Mouse (Mus musculus): ENCODE results near the gene Edil3. TPM values are rescaled to one million over a fixed set of nuclear protein-coding genes. Genes with fewer than 3 reads are reported as not detected.

The Edil3 gene
- polyA plus RNA-seq, 1 experiment, result 0.27 TPM

DNA sequence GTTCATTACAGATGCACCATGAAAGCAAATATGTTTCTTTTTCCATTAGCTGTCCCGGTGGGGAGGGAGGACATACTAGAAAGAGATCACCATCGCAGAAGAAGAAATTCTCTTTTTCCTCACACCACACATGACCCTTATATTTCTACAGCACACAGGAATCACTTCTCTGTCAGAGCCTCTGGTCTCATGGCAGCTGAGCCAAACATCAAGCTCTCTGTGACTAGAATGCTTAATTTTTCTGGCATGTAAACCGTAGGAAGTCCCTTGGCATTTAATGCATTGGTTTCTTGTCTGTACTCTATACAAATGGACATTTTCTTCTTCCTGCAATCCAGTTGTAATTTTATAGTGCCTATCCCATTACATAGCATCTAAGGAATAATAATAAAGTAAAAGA lies 330.6 kb downstream of the Edil3 start:
- H3K27me3 ChIP-seq (replicated peaks; ENCODE audit: control insufficient read depth, insufficient read depth, low read length), result no peaks in the 10 kb centered on the region
- TF ChIP-seq CTCF (conservative IDR thresholded peaks at IDR 0.05; ENCODE audit: insufficient read depth, insufficient read length, low read depth, low read length), result no peak
- no peak for TF ChIP-seq POLR2A (IDR thresholded peaks at IDR 0.05; ENCODE audit: low read depth, low read length)
- H3K4me1 ChIP-seq (ENCODE audit: control insufficient read depth, insufficient read depth, low read length), result no peaks in the 10 kb centered on the region
- H3K27ac ChIP-seq (ENCODE audit: insufficient read depth, low read depth, low read length), result no peak overlapping the region
- no peak for DNase-seq
- H3K36me3 ChIP-seq (ENCODE audit: control insufficient read depth, insufficient read depth, low read length), result no peaks in the 10 kb centered on the region
- no peak overlapping the region for H3K4me3 ChIP-seq (ENCODE audit: insufficient read depth, low read depth, low read length)
- 79% methylated on average over 3 of the region's 3 CpGs for WGBS

DNA sequence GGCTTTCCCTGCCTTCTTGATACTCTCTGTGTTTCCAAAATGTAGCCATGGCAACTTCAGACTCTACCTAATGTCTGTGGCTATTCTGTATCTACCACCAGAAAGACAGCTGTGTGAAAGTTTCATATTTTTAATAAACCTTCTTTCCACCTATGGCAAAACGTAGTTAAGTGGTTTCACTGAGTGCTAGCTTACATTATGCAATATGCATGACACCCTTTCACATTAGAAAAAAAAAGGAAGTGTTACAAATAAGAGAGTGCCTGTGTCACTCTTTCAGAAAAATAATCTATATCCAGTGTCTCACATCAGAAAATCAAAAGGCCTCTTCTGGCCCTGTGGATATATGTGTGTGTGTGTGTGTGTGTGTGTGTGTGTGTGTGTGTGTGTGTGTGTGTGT lies 346.7 kb downstream of the Edil3 start:
- TF ChIP-seq POLR2A (IDR thresholded peaks at IDR 0.05; ENCODE audit: low read depth, low read length) (no peak), CTCF (conservative IDR thresholded peaks at IDR 0.05; ENCODE audit: insufficient read depth, insufficient read length, low read depth, low read length) (no peak)
- H3K27ac ChIP-seq (ENCODE audit: insufficient read depth, low read depth, low read length), result no peak overlapping the region
- no peaks in the 10 kb centered on the region for H3K4me1 ChIP-seq (ENCODE audit: control insufficient read depth, insufficient read depth, low read length)
- WGBS, result 78% methylated on average over 1 of the region's 1 CpGs
- H3K4me3 ChIP-seq (ENCODE audit: insufficient read depth, low read depth, low read length), result no peak overlapping the region
- no peak for DNase-seq
- H3K36me3 ChIP-seq (ENCODE audit: control insufficient read depth, insufficient read depth, low read length), result no peaks in the 10 kb centered on the region
- H3K27me3 ChIP-seq (replicated peaks; ENCODE audit: control insufficient read depth, insufficient read depth, low read length), result no peaks in the 10 kb centered on the region

DNA sequence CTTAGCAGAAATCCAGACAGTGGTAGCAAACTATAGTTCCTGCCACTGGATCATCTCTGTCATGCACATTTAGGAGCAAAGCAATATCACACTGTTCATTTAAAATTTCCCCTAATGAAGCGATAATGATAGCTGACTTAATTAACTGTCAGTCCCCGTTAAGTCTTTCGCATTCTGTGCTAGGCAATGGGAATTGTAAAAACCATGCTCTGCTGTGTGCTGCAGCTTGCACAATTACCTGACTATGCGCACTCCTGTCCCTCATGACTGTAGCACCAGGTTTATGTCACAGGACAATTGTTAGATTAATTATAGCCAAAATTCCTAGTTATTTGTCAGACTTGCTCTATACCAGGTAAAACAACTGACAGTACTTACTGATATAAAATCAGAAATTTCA lies 348.8 kb downstream of the Edil3 start:
- Histone ChIP-seq H3K27ac (ENCODE audit: insufficient read depth, low read depth, low read length) (no peak overlapping the region), H3K4me3 (ENCODE audit: insufficient read depth, low read depth, low read length) (no peak overlapping the region), H3K27me3 (replicated peaks; ENCODE audit: control insufficient read depth, insufficient read depth, low read length) (no peaks in the 10 kb centered on the region), H3K36me3 (ENCODE audit: control insufficient read depth, insufficient read depth, low read length) (no peaks in the 10 kb centered on the region), H3K4me1 (ENCODE audit: control insufficient read depth, insufficient read depth, low read length) (no peaks in the 10 kb centered on the region)
- WGBS, result 95% methylated on average over 4 of the region's 4 CpGs
- no peak for DNase-seq
- no peak for TF ChIP-seq CTCF (conservative IDR thresholded peaks at IDR 0.05; ENCODE audit: insufficient read depth, insufficient read length, low read depth, low read length)
- no peak for TF ChIP-seq POLR2A (IDR thresholded peaks at IDR 0.05; ENCODE audit: low read depth, low read length)

DNA sequence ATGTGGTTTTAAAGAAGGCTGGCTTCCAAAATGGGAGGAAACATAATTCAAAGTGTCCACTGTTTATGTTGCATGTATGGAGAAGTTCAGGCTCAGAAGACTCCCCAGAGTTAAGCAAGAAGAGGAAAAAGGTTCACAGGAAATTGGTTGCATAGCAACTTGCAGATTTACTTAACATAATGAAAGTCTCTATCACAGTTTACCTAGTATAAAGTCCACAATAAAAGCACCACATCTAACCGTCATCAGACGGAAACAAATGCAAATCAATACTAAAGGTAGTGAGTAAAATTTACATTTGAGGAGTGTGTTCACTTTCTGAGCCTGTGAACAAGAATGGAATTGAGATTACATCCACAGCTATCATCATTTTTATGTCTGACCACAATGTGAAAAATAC lies 353.9 kb downstream of the Edil3 start:
- no peaks in the 10 kb centered on the region for H3K4me1 ChIP-seq (ENCODE audit: control insufficient read depth, insufficient read depth, low read length)
- WGBS, result 68% methylated on average over 2 of the region's 2 CpGs
- no peak for TF ChIP-seq POLR2A (IDR thresholded peaks at IDR 0.05; ENCODE audit: low read depth, low read length)
- no peaks in the 10 kb centered on the region for H3K36me3 ChIP-seq (ENCODE audit: control insufficient read depth, insufficient read depth, low read length)
- H3K27ac ChIP-seq (ENCODE audit: insufficient read depth, low read depth, low read length), result no peak overlapping the region
- no peak for DNase-seq
- H3K4me3 ChIP-seq (ENCODE audit: insufficient read depth, low read depth, low read length), result no peak overlapping the region
- H3K27me3 ChIP-seq (replicated peaks; ENCODE audit: control insufficient read depth, insufficient read depth, low read length), result no peaks in the 10 kb centered on the region

DNA sequence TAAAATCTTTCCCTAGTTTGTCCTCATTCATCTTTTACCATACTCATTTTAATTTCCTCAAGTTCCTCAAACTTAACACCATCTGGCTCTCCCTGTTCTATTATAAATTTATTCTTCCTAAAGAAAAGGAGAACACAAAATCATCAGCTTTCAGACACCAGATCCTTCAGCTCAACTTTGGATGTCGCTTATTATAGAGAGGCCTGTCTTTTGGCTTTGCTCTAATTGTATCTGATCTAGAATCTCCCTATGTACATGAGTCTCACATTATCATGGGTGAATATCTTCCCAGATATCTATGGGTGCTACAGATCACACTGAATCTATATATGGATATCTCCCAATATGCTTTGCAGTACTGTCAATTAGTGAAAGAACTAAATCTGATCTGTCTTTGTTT lies 367.8 kb downstream of the Edil3 start:
- TF ChIP-seq POLR2A (IDR thresholded peaks at IDR 0.05; ENCODE audit: low read depth, low read length) (no peak), CTCF (conservative IDR thresholded peaks at IDR 0.05; ENCODE audit: insufficient read depth, insufficient read length, low read depth, low read length) (no peak)
- Histone ChIP-seq H3K27ac (ENCODE audit: insufficient read depth, low read depth, low read length) (no peak overlapping the region), H3K27me3 (replicated peaks; ENCODE audit: control insufficient read depth, insufficient read depth, low read length) (no peaks in the 10 kb centered on the region), H3K4me3 (ENCODE audit: insufficient read depth, low read depth, low read length) (no peak overlapping the region), H3K36me3 (ENCODE audit: control insufficient read depth, insufficient read depth, low read length) (no peaks in the 10 kb centered on the region), H3K4me1 (ENCODE audit: control insufficient read depth, insufficient read depth, low read length) (no peaks in the 10 kb centered on the region)
- no peak for DNase-seq
- 96% methylated on average over 1 of the region's 1 CpGs for WGBS

DNA sequence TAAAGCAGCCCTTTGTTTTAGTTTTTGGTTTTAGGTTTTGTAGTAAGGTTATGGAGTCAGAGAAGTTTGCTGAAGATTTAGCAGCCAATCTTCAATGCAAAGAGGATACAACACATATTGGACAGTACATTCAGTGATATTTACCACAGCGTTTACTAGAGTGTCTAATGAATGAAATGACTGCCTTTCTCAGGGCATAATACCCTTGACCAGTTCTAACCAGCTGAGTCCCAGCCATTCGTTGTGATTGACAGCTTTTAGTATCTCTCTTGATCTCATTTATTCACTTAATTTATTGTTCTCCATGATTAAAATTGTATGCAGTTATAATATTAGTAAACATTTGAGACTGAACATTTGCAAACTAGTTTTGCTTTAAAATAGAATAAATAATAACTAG lies 375.7 kb downstream of the Edil3 start:
- DNase-seq, result no peak
- no peaks in the 10 kb centered on the region for H3K27me3 ChIP-seq (replicated peaks; ENCODE audit: control insufficient read depth, insufficient read depth, low read length)
- H3K4me1 ChIP-seq (ENCODE audit: control insufficient read depth, insufficient read depth, low read length), result no peaks in the 10 kb centered on the region
- H3K36me3 ChIP-seq (ENCODE audit: control insufficient read depth, insufficient read depth, low read length), result no peaks in the 10 kb centered on the region
- 59% methylated on average over 2 of the region's 2 CpGs for WGBS
- TF ChIP-seq POLR2A (IDR thresholded peaks at IDR 0.05; ENCODE audit: low read depth, low read length) (no peak), CTCF (conservative IDR thresholded peaks at IDR 0.05; ENCODE audit: insufficient read depth, insufficient read length, low read depth, low read length) (no peak)
- H3K27ac ChIP-seq (ENCODE audit: insufficient read depth, low read depth, low read length), result no peak overlapping the region
- no peak overlapping the region for H3K4me3 ChIP-seq (ENCODE audit: insufficient read depth, low read depth, low read length)

DNA sequence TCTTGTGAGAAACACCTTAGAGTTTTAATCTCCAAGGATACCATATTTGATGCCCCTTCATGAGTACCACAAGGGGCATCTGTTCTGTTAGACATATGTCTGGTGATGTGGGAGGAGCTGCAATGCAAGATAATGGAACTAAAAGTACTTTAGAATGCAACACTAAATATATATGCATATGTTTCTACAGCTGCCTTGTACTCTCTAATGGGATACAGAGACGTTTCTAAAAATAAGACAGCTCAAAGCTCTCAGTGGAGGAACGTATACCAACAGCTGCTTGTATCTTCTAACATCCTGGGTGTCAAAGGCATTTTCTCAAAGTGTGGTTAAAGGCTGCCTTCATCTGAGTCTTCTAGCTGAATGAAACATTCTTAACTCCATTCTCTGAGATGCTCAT lies 378.0 kb downstream of the Edil3 start:
- Histone ChIP-seq H3K4me3 (ENCODE audit: insufficient read depth, low read depth, low read length) (no peak overlapping the region), H3K4me1 (ENCODE audit: control insufficient read depth, insufficient read depth, low read length) (no peaks in the 10 kb centered on the region), H3K27me3 (replicated peaks; ENCODE audit: control insufficient read depth, insufficient read depth, low read length) (no peaks in the 10 kb centered on the region), H3K36me3 (ENCODE audit: control insufficient read depth, insufficient read depth, low read length) (no peaks in the 10 kb centered on the region), H3K27ac (ENCODE audit: insufficient read depth, low read depth, low read length) (no peak overlapping the region)
- 67% methylated on average over 2 of the region's 2 CpGs for WGBS
- no peak for TF ChIP-seq POLR2A (IDR thresholded peaks at IDR 0.05; ENCODE audit: low read depth, low read length)
- no peak for TF ChIP-seq CTCF (conservative IDR thresholded peaks at IDR 0.05; ENCODE audit: insufficient read depth, insufficient read length, low read depth, low read length)
- no peak for DNase-seq

DNA sequence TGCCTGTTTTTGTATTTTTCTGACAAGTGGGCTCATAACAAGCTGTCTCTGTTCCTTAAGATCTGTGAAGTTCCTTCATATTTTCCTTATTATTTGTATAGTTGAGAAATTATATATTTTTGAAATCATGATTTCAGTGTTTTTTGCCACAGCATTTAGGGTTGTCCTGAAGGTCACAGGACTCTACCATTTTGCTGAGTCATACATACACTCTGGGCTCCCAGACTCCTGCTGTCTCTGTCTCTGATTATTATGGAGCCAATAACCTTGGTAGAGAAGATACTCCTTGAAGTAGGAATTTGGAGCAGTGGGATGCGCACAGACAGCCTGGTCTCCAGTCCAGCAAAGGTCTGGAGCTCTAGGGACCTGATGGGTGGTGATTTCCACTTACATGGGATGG lies 416.8 kb downstream of the Edil3 start:
- Histone ChIP-seq H3K4me3 (ENCODE audit: insufficient read depth, low read depth, low read length) (no peak overlapping the region), H3K4me1 (ENCODE audit: control insufficient read depth, insufficient read depth, low read length) (no peaks in the 10 kb centered on the region), H3K27ac (ENCODE audit: insufficient read depth, low read depth, low read length) (no peak overlapping the region), H3K27me3 (replicated peaks; ENCODE audit: control insufficient read depth, insufficient read depth, low read length) (no peaks in the 10 kb centered on the region), H3K36me3 (ENCODE audit: control insufficient read depth, insufficient read depth, low read length) (no peaks in the 10 kb centered on the region)
- 95% methylated on average over 1 of the region's 1 CpGs for WGBS
- no peak for TF ChIP-seq CTCF (conservative IDR thresholded peaks at IDR 0.05; ENCODE audit: insufficient read depth, insufficient read length, low read depth, low read length)
- no peak for TF ChIP-seq POLR2A (IDR thresholded peaks at IDR 0.05; ENCODE audit: low read depth, low read length)
- DNase-seq, result no peak

Measured in kidney, adult 2 months (tissue).